Mouse (Mus musculus) gastrocnemius, postnatal 4 days (tissue): ENCODE data around the gene Wdr74. TPM values are rescaled to one million over a fixed set of nuclear protein-coding genes. Genes with fewer than 3 reads are reported as not detected.
"Not testable (repeated sequence)": the region's sequence is repeated elsewhere in the genome, so short reads cannot be mapped to it uniquely, and the experiment has no call there.

Source experiments
- DNase-seq, 2 experiments: peaks; one replicate each; pipeline ENCODE4 v3.0.0; 2021 to 2022; ENCODE audit warnings: low spot score in 2 of 2, mixed read lengths in 2 of 2
- total RNA-seq, 2 experiments: library from RNA; stranded (reverse); gene quantifications; 2 replicates each; pipeline ENCODE4 v1.2.3; 2021

Wdr74 gene
- total RNA-seq, 2 experiments from 2014 or later: 34.5 to 35.1 TPM

DNA sequence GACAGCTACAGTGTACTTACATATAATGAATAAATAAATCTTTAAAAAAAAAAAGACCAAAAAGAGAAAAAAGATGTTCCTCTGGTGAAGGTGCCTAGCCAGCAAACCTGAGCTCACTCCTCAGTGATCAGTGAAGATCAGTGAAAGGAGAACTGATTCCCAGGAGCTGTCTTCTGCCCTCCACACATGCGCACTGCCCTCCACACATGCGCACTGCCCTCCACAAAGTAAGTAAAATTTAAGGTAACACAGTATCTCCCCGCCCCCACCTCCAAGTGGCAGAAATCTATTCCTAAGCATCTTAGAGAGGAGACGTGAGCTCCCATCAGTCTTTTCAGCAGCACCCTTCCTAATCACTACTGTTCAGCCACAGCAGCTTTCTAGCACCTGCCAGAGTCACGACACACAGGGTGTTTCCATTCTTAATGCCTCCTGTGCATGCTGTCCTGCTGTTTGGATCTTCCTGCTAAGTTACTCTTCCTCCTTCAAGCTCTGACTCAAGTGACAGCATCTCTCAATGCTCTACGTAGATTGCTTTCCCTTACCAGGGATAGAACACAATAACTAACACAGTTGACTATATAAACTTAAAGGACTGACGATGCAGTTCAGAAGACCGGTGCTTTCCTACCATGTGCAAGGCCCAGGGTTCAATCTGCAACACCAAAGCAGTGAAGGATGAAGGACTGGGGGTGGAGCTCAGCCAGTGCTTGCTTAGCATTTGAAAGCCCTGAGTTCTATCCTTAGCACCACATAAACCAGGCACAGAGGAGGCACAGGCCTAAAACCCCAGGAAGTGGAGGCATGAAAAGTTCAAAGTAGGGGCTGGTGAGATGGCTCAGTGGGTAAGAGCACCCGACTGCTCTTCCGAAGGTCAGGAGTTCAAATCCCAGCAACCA is 19.5 kb upstream of the Wdr74 start:
- DNase-seq: no peak

DNA sequence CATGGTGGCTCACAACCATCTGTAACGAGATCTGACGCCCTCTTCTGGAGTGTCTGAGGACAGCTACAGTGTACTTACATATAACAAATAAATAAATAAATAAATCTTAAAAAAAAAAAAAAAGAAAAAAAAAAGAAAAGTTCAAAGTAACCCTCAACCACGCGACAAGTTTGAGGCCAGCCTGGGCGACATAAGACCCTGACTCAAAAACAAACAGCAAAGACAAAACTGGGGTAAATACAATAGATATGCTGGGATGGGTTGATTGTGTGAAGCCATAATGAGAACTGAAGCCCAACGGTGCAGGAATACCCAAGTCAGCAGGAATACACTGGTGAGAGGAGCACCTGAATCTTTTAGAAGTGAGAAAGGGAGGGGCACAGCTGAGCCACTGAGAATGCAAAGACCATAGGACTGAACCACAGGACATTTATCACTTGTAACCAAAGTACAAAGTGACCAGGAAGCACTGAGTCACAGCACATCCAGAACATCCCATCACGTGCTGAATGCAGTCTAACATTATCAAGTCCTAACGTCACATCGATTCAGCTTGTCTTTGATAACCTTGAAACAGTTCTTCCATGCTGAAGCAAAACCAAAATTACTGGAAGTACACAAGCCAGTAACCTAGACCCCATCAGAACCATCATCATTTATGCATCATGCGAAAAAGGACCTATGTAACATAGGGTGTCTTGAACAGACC is 18.7 kb upstream of the Wdr74 start:
- no peak for DNase-seq

DNA sequence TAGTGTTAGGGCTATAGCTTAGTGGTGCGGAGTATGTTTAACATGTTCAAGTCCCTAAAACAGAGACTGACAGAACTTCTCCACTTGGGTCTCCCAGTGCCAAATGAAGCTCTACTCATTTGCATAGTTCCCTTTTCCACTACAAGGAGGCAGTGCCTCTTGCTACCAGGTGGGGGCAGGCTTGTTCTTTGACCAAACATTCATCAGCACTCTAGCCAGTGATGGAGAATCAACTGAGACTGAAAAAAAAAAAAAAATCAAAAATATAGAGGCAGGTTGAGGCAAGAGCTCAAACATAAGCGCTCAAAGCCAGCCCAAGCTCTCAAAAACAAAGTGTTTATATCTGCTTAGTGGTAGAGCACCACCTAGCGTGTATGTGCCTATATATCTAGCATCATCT is 17.3 kb upstream of the Wdr74 start:
- peak in 1 of 2 experiments; percentile 42 for DNase-seq

DNA sequence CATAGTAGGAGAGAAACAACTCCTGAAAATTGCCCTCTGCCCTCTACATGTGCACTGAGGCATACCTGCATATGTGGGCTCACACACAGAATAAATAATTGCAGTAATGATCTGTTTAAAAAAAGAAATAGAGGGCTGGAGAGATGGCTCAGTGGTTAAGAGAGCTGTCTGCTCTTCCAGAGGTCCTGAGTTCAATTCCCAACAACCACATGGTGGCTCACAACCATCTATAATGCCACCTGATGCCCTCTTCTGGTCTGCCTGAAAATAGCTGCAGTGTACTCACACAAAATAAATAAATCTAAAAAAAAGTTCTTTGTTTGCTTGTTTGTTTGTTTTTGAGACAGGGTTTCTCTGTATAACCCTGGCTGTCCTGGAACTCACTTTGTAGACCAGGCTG is 16.6 kb upstream of the Wdr74 start:
- not testable (repeated sequence) for DNase-seq

DNA sequence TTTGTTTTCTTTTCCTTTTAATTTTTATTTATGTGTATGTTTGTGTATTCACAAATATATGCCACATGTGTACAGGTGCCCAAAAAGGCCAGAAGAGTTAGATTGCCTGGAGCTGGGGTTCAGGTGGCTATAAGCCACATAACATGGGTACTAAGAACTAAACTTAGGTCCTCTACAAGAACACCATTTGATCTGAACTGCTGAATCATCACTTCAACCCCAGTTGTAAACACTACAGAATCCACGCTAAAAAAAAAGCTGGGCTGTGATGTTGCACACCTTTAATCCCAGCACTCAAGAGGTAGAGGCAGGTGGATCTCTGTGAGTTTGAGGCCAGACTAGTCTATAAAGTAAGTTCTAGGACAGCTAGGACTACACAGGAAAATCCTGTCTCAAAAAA is 14.2 kb upstream of the Wdr74 start:
- DNase-seq: no peak

DNA sequence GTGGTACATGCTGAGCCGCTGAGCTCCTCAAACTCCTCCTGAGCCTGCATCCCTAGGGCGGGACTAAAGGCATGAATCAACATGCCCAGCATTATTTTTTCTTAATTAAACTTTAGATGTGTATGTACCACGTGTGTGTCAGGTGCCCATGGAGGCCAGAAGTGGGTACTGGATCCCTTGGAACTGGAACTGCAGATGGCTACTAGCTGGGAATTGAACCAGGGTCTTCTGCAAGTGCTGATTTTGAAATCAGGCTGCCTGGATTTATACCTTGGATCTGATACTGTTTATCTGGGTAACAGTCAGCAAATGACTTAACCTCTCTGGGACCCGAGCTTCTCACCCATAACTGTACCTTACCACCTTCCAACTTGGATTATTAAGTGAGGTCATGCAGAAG is 13.6 kb upstream of the Wdr74 start:
- DNase-seq: no peak

- DNase-seq: no peak
Measured at GRCm38 (mm10) chr19:8722559-8722906, 13.1 kb upstream of the Wdr74 start.

DNA sequence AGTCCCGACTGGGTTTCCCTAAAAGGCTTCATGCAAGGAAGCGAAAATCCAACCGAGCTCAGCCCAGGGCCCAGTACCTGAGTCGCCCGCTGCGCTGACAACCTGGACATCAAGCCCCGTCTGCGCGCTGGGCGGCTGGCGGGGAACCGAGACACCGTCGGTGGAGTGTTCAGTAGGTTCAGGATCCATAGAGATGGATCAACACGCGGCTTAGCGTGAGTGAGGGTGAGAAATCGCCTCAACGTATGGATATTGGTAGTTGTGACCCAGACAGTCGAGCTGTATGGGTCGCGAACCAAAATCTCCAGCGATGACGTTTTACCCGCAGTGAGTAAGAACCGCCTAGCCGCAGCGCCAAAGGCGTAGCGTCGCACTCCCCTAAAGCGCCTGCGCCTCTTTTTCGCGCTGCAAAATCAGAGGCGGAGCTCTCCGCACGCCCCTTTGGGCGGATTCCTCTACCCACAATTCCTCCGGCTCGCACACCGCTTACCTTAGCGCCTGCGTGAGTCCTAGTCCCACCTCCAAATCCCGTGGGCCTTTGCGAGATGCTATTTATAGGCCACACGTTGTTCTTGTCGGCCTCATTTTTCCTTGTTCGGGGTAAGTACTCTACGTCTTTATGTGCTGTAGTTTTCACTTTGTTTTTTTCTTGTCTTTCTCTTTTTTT is 12.6 kb upstream of the Wdr74 start, which contains the start of gene Slc3a2:
Slc3a2 (minus strand) TSS at position 463 of the 667 bp plus-strand sequence.
- DNase-seq: peak; percentile 85 to 94

- peak in 1 of 2 experiments; percentile 14 for DNase-seq
Measured at GRCm38 (mm10) chr19:8723574-8724346, 11.9 kb upstream of the Wdr74 start.

DNA sequence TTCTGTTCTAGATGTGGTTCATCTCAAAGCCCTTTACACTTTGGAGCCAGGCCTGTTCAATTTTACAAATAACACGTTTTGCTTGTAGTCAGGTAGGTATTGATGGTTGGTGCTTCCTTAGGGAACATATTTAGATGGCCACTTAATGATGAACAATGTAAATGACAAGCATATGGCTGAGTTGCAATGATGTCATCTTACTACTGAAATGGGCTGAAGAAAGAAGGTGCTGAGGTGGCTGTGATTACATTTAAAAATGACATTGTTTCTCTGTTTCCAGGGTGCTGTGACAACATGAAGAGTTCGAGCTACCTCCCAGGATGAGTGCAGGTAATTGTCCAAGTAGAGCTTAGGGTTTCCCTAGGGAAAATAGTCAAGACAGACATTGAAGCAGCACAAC is 11.2 kb upstream of the Wdr74 start:
- no peak for DNase-seq

GRCm38 (mm10) chr19:8725081-8725613 is 10.5 kb upstream of the Wdr74 start:
- DNase-seq: no peak

- no peak for DNase-seq
Measured at GRCm38 (mm10) chr19:8726609-8727390, 8.8 kb upstream of the Wdr74 start.

DNA sequence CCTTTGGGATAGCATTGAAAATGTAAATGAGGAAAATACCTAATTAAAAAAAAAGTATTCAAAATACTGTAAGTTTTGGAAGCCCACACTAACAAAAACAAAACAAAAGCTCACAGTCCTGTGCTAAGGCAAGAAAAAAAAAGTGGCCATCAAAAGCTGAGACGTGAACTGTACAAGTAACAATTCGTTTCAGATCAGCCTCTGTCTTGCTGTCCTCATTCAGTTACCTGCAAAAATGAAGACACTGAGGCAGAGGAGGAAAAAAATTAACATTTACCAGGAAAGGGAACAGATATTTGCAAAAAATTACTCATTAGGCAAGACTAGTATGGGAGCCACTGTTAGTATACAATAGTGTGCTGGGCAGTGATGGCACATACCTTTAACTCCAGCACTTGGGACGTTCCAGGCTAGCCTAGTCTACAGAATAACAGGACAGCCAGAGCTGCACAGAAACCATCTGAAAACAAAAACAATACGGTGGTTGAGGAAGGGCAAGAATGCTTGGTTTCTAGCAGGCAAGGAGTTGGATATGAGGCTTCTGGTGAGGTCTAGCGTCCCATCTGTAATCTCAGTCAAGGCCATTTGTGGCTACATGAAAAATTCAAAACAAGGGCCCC is 8.0 kb upstream of the Wdr74 start:
- no peak for DNase-seq

GRCm38 (mm10) chr19:8728335-8729099 is 7.1 kb upstream of the Wdr74 start:
- not testable (repeated sequence) for DNase-seq

DNA sequence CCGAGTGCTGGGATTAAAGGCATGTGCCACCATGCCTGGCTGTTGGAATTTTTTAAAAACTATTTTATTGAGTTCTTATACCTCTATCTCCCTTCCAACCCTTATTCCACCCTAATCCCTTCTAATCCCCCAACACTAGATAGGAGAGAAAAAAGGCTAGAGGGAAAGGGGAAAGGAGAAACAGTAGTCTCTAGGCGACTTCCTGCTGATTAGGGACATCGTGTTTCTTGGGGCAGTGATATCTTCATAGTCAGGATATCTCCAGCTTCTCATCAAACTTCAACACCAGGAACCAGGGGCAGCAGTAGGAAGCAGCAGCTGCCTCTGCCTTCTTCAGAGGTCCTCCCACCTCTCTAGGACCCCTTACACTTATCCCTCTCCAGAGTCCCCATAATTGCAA is 1.3 kb upstream of the Wdr74 start:
- no peak for DNase-seq

- no peak for DNase-seq
Measured at GRCm38 (mm10) chr19:8736160-8736467, 487 bp downstream of the Wdr74 start.

DNA sequence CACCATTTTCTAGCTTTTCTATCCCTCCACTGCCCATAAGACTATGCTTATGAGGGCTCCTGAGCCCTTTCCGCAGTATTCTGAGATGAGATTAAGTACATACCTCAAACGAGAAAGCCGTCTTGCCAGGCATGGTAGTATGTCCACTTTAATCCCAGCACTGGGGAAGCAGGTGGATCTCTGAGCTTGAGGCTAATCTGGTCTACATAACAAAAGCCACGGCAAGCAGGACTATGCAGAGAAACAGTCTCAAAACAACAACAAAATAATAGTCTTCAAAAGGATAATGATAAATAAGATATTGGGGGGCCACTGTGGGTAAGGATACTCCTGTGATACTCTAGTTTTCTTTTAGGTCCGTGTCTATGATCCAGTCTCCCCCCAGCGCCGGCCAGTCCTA is 3.3 kb downstream of the Wdr74 start:
- no peak for DNase-seq

DNA sequence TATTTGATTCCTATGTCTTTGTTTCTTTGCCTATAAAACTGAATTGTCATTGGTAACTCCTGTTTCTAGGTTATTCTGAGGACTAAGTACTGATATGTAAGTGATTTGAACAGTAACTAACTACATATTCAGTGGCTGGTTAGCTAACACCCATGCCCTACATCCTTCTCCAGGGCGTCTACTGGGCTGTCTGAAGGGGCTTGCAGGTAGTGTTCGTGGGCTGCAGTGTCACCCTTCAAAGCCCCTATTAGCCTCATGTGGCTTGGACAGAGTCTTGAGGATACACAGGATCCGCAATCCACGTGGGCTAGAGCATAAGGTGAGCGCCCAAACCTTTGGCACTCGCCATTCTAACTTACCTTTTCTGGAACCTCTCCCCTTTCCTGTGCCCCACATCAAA is 4.0 kb downstream of the Wdr74 start:
- no peak for DNase-seq

DNA sequence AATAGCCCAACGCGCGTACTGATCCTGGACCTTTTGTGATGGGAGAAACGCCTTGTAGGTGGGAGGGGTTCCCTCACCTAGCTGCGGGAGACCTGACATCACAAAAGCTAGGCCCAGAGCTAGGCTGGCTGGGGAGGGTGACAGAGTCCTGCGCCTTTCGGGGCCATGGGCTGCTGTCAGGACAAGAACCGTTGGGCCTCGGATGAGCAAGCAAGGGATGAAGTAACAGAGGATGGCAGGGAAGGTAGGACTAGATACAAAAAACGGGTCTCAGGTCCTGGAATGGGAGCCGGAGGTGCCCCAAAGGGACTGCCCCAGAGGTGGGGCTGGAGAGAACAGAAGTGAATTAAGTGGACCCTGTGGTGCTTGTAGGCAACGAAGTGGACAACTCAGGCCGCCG is 5.0 kb downstream of the Wdr74 start, which contains the start of gene 1700092M07Rik:
1700092M07Rik (plus strand) TSS at position 116 of the 400 bp plus-strand sequence.
- DNase-seq: peak in 1 of 2 experiments; percentile 8
